Mouse (Mus musculus) CH12.LX (cell line): Measurements from ENCODE around the gene Rtca. TPM values are rescaled to one million over a fixed set of nuclear protein-coding genes. Genes with fewer than 3 reads are reported as not detected.

ENCODE experiments used
- DNase-seq: peaks from one replicate; pipeline ENCODE4 v3.0.0-alpha.2; 2013; ENCODE audit errors: extremely low read depth
- H3K27ac ChIP-seq: 2 replicates; pipeline ENCODE4 v1.5.1; 2012; ENCODE audit warnings: low read depth, mild to moderate bottlenecking, control low read depth, moderate library complexity; ENCODE audit not compliant: insufficient read depth
- H3K27me3 ChIP-seq: replicated peaks from 2 replicates; pipeline ENCODE3; 2012; ENCODE audit warnings: inconsistent platforms
- H3K36me3 ChIP-seq, 2 experiments: replicated peaks in 1 of 2; 2 replicates each; pipeline versions ENCODE3 to v1.6.1; 2012; ENCODE audit warnings: inconsistent platforms in 1 of 2, low read length in 1 of 2, mild to moderate bottlenecking in 1 of 2, mixed read lengths in 1 of 2, moderate library complexity in 1 of 2; ENCODE audit not compliant: control insufficient read depth in 1 of 2, insufficient read depth in 1 of 2
- H3K4me1 ChIP-seq, 2 experiments: 2 replicates each; pipeline ENCODE4 v1.6.1; 2012; ENCODE audit warnings: inconsistent platforms in 1 of 2, moderate library complexity in 1 of 2; ENCODE audit not compliant: insufficient read depth in 2 of 2, control insufficient read depth in 1 of 2
- H3K4me2 ChIP-seq: 2 replicates; pipeline ENCODE4 v1.6.1; 2012; ENCODE audit warnings: low read depth, mild to moderate bottlenecking, control low read depth; ENCODE audit not compliant: poor library complexity, insufficient read depth, severe bottlenecking
- H3K4me3 ChIP-seq, 3 experiments: fragments of 150-350 bp in 1 of 3; sonication (generic) in 1 of 3; replicated peaks in 1 of 3; 2 replicates each; pipeline versions ENCODE3 to v1.5.1; 2011 to 2012; ENCODE audit warnings: low read depth in 2 of 3, low read length in 2 of 3, mild to moderate bottlenecking in 2 of 3, moderate library complexity in 2 of 3, control low read depth in 1 of 3, improper control_type of control experiment in 1 of 3, inconsistent platforms in 1 of 3, mixed read lengths in 1 of 3; ENCODE audit not compliant: poor library complexity in 1 of 3
- H3K79me2 ChIP-seq: replicated peaks from 2 replicates; pipeline ENCODE4 v1.6.1; 2012; ENCODE audit warnings: mild to moderate bottlenecking, moderate library complexity; ENCODE audit not compliant: control insufficient read depth, poor library complexity, insufficient read depth, severe bottlenecking; ENCODE audit errors: extremely low read depth
- H3K9ac ChIP-seq: 2 replicates; pipeline ENCODE4 v1.6.1; 2012; ENCODE audit warnings: low read depth, mild to moderate bottlenecking, control low read depth, moderate library complexity; ENCODE audit not compliant: insufficient read depth
- H3K9me3 ChIP-seq: replicated peaks from 2 replicates; pipeline ENCODE3; 2012; ENCODE audit warnings: low read length, inconsistent platforms, mixed read lengths
- BHLHE40 ChIP-seq: IDR thresholded peaks from 2 replicates; pipeline ENCODE4 v1.6.1; 2011; ENCODE audit warnings: mild to moderate bottlenecking, low read depth, low read length, improper control_type of control experiment
- CTCF ChIP-seq, 2 experiments: IDR thresholded peaks in 1 of 2; conservative IDR thresholded peaks in 1 of 2; 2 replicates each; pipeline ENCODE4 v1.5.1; 2011 to 2012; ENCODE audit warnings: low read depth in 2 of 2, low read length in 2 of 2, improper control_type of control experiment in 1 of 2, inconsistent platforms in 1 of 2, mild to moderate bottlenecking in 1 of 2, moderate library complexity in 1 of 2
- E2F4 ChIP-seq: IDR thresholded peaks from 2 replicates; pipeline ENCODE4 v1.6.1; 2011; ENCODE audit warnings: low read depth, low read length, improper control_type of control experiment; ENCODE audit not compliant: insufficient replicate concordance
- JUND ChIP-seq: conservative IDR thresholded peaks from 2 replicates; pipeline ENCODE4 v1.6.1; 2011; ENCODE audit warnings: low read depth, low read length, improper control_type of control experiment
- KAT2A ChIP-seq: IDR thresholded peaks from 2 replicates; pipeline ENCODE4 v1.6.1; 2012; ENCODE audit warnings: low read length, improper control_type of control experiment, inconsistent platforms; ENCODE audit not compliant: insufficient replicate concordance
- MAFK ChIP-seq: IDR thresholded peaks from 2 replicates; pipeline ENCODE4 v1.6.1; 2011; ENCODE audit warnings: low read length, improper control_type of control experiment; ENCODE audit not compliant: insufficient replicate concordance
- MAX ChIP-seq: IDR thresholded peaks from 2 replicates; pipeline ENCODE4 v1.6.1; 2011; ENCODE audit warnings: low read length, improper control_type of control experiment
- MAZ ChIP-seq: IDR thresholded peaks from 2 replicates; pipeline ENCODE4 v1.6.1; 2012; ENCODE audit warnings: low read depth, mild to moderate bottlenecking, inconsistent platforms, low read length, improper control_type of control experiment, moderate library complexity
- NRF1 ChIP-seq: IDR thresholded peaks from 2 replicates; pipeline ENCODE4 v1.6.1; 2014; ENCODE audit warnings: low read depth, mild to moderate bottlenecking, inconsistent platforms, low read length, improper control_type of control experiment, moderate library complexity
- RCOR1 ChIP-seq: conservative IDR thresholded peaks from 2 replicates; pipeline ENCODE4 v1.6.1; 2012; ENCODE audit warnings: low read depth, mild to moderate bottlenecking, inconsistent platforms, low read length, improper control_type of control experiment
- USF1 ChIP-seq: IDR thresholded peaks from 2 replicates; pipeline ENCODE4 v1.6.1; 2014; ENCODE audit warnings: low read depth, mild to moderate bottlenecking, inconsistent platforms, low read length, improper control_type of control experiment
- ZC3H11A ChIP-seq: IDR thresholded peaks from 2 replicates; pipeline ENCODE4 v1.6.1; 2012; ENCODE audit warnings: low read depth, mild to moderate bottlenecking, inconsistent platforms, low read length, improper control_type of control experiment
- dilution Hi-C: fragments of 300-500 bp; cut with MboI; formaldehyde crosslinking; loops from 2 replicates; pipeline ENCODE4 v1.14.3; 2020; ENCODE audit warnings: low sequenced_read_pairs; ENCODE audit not compliant: extremely low pct_unique_long_range_greater_than_20kb, extremely low pct_ligation_motif_present
- in situ Hi-C: fragments of 300-500 bp; cut with MboI; formaldehyde crosslinking; loops from 3 replicates; pipeline ENCODE4 v1.14.3; 2019; ENCODE audit warnings: low sequenced_read_pairs, low pct_ligation_motif_present, low pct_unique_long_range_greater_than_20kb, mixed read lengths
- polyA plus RNA-seq: library from polyadenylated mRNA; unstranded; fragments of >175 nt; gene quantifications from 2 replicates; pipeline ENCODE4 v1.2.1, GENCODE M21; 2012; ENCODE audit warnings: low read depth; ENCODE audit not compliant: insufficient read length
- total RNA-seq, 2 experiments: library from RNA; depleted of rRNA; stranded (reverse); fragments of 300-350 nt in 1 of 2; fragments of >200 nt in 1 of 2; gene quantifications; 2 replicates each; pipeline ENCODE4 v1.2.3; 2012 to 2014

The Rtca gene
- total and polyA plus RNA-seq, 3 experiments = 57.8 to 80.1 (median 75.5) TPM

GRCm38 (mm10) chr3:116440066-116440997 is 67.7 kb downstream of the Rtca start:
- peak overlapping the region; percentile 76 for H3K9ac ChIP-seq
- peak overlapping the region; percentile 29; the same call in 1 of the 2 replicates for H3K27ac ChIP-seq
- H3K4me2 ChIP-seq = peak overlapping the region; percentile 39
- H3K4me1 ChIP-seq = peaks cover 14 to 31% of the 10 kb centered on the region in 2 experiments
- dilution Hi-C loops (no loop called here), in situ Hi-C loops (no loop called here)
- DNase-seq = no peak
- H3K27me3 ChIP-seq = no peaks in the 10 kb centered on the region
- no peaks in the 10 kb centered on the region; the same call in 1 of the 2 replicates for H3K79me2 ChIP-seq
- peaks cover 10% of the 10 kb centered on the region for H3K9me3 ChIP-seq
- no peaks in the 10 kb centered on the region for H3K36me3 ChIP-seq
- peak overlapping the region in 1 of 3 experiments; percentile 31 for H3K4me3 ChIP-seq
- TF ChIP-seq RCOR1 = no peak
- TF ChIP-seq USF1 = no peak
- no peak for TF ChIP-seq MAX
- TF ChIP-seq JUND = no peak
- TF ChIP-seq ZC3H11A = no peak
- TF ChIP-seq MAFK = no peak
- TF ChIP-seq E2F4 = no peak
- no peak for TF ChIP-seq BHLHE40
- no peak for TF ChIP-seq MAZ
- TF ChIP-seq NRF1 = no peak
- TF ChIP-seq KAT2A = no peak
- TF ChIP-seq CTCF (conservative IDR thresholded peaks at IDR 0.05 in 1 of 2, IDR thresholded peaks at IDR 0.05 in 1 of 2; ENCODE audit: low read depth in 2 of 2, low read length in 2 of 2) = no peak

Other genes with a start within 250 kb of the Rtca start
- 8.9 and 9.4 TPM in 2 replicates for gene Cdc14a, start 84.2 kb downstream of the Rtca start, total RNA-seq (2012; rRNA removed)
- 9.8 and 12.0 TPM in 2 replicates for gene Cdc14a, start 84.2 kb downstream of the Rtca start, total RNA-seq (2014; rRNA removed)
- 11.5 and 12.1 TPM in 2 replicates for gene Cdc14a, start 84.2 kb downstream of the Rtca start, polyA plus RNA-seq
- gene Dbt, start 4.9 kb upstream of the Rtca start, total RNA-seq (2012; rRNA removed) = 11.2 and 13.3 TPM in 2 replicates
- gene Dbt, start 4.9 kb upstream of the Rtca start, total RNA-seq (2014; rRNA removed) = 20.4 and 24.9 TPM in 2 replicates
- gene Dbt, start 4.9 kb upstream of the Rtca start, polyA plus RNA-seq = 21.3 and 25.3 TPM in 2 replicates
- 0.38 and 0.42 TPM in 2 replicates for gene Lrrc39, start 54.8 kb upstream of the Rtca start, total RNA-seq (2012; rRNA removed)
- not detected in 2 replicates for gene Lrrc39, start 54.8 kb upstream of the Rtca start, total RNA-seq (2014; rRNA removed)
- 0.69 and 0.74 TPM in 2 replicates for gene Lrrc39, start 54.8 kb upstream of the Rtca start, polyA plus RNA-seq
- gene Sass6, start 86.8 kb upstream of the Rtca start, total RNA-seq (2012; rRNA removed) = 10.0 and 12.5 TPM in 2 replicates
- gene Sass6, start 86.8 kb upstream of the Rtca start, total RNA-seq (2014; rRNA removed) = 12.4 and 14.2 TPM in 2 replicates
- gene Sass6, start 86.8 kb upstream of the Rtca start, polyA plus RNA-seq = 23.1 and 24.6 TPM in 2 replicates
- 11.1 and 13.9 TPM in 2 replicates for gene Trmt13, start 106.4 kb upstream of the Rtca start, total RNA-seq (2012; rRNA removed)
- gene Trmt13, start 106.4 kb upstream of the Rtca start, total RNA-seq (2014; rRNA removed) = 9.9 and 15.5 TPM in 2 replicates
- 18.3 and 20.9 TPM in 2 replicates for gene Trmt13, start 106.4 kb upstream of the Rtca start, polyA plus RNA-seq
- 27.0 and 34.0 TPM in 2 replicates for gene Mfsd14a, start 154.5 kb upstream of the Rtca start, total RNA-seq (2012; rRNA removed)
- gene Mfsd14a, start 154.5 kb upstream of the Rtca start, total RNA-seq (2014; rRNA removed) = 64.5 and 70.4 TPM in 2 replicates
- gene Mfsd14a, start 154.5 kb upstream of the Rtca start, polyA plus RNA-seq = 43.8 and 45.9 TPM in 2 replicates
- gene Gm43191, start 173.1 kb upstream of the Rtca start, total RNA-seq (2012; rRNA removed) = not detected in 2 replicates
- not detected in 2 replicates for gene Gm43191, start 173.1 kb upstream of the Rtca start, total RNA-seq (2014; rRNA removed)
- gene Gm43191, start 173.1 kb upstream of the Rtca start, polyA plus RNA-seq = 0.51 TPM in 1 of 2 replicates, not detected in the other
- 16.3 and 17.8 TPM in 2 replicates for gene Slc35a3, start 204.6 kb upstream of the Rtca start, total RNA-seq (2012; rRNA removed)
- gene Slc35a3, start 204.6 kb upstream of the Rtca start, total RNA-seq (2014; rRNA removed) = 45.7 and 52.5 TPM in 2 replicates
- gene Slc35a3, start 204.6 kb upstream of the Rtca start, polyA plus RNA-seq = 21.7 and 24.6 TPM in 2 replicates